Mouse (Mus musculus): Measurements from ENCODE around the gene Basp1. TPM values are rescaled to one million over a fixed set of nuclear protein-coding genes. Genes with fewer than 3 reads are reported as not detected.

Gene Basp1
- polyA plus RNA-seq, 1 experiment = 0.26 TPM

DNA sequence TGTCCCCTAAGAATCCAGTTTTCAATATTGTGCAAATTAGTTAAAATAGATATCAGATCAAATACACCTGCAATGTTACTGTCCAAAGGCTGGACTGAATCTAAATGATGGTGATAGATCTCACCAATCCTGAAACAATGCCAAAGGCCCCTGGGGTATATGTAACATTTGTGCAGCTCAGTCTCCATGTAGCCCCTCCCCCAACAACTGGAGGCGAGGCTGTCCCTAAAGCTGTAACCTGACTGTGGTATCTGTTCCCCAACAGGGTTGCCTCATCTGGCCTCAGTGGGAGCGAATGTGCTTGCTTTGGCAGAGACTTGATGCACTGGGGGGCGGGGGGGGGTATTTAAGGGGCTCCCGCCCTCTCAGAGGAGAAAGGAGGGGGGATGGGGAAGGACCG is 52.7 kb downstream of the Basp1 start:
- Histone ChIP-seq H3K27me3 (ENCODE audit: control insufficient read depth) (peaks cover 20% of the 10 kb centered on the region), H3K9me3 (ENCODE audit: control insufficient read depth, low read length) (peaks cover 6% of the 10 kb centered on the region)
- no peak for TF ChIP-seq TAL1 (IDR thresholded peaks at IDR 0.05; ENCODE audit: low read length)
- TF ChIP-seq GATA1 (IDR thresholded peaks at IDR 0.05; ENCODE audit: low read length) = no peak

DNA sequence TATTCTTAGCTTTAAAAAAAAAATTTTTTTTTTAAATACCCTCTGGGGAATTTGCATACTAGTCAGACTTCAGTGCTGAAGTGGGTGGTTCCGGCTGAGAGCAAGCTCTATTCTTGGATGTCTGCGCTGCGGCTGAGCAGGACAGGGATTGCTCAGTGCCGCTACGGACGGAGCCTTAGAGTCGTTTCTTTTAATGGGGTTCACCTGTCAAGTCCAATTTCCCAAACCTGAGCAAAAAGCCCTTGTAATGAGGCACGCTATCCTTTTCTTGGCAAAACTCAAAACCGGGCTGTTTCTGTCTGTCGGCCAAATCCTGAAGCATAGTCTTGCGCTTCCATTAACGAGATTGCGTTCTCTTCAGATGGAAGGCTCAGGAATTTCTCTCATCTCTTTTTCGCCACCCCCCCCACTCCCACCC is 54.9 kb downstream of the Basp1 start:
- Histone ChIP-seq H3K4me1 (ENCODE audit: control insufficient read depth) (no peaks in the 10 kb centered on the region), H3K4me3 (replicated peaks) (no peak overlapping the region), H3K27me3 (ENCODE audit: control insufficient read depth) (peaks cover 2% of the 10 kb centered on the region), H3K36me3 (ENCODE audit: control insufficient read depth) (no peaks in the 10 kb centered on the region), H3K9me3 (ENCODE audit: control insufficient read depth, low read length) (no peaks in the 10 kb centered on the region)
- no peak for TF ChIP-seq GATA1 (IDR thresholded peaks at IDR 0.05; ENCODE audit: low read length)
- no peak for TF ChIP-seq TAL1 (IDR thresholded peaks at IDR 0.05; ENCODE audit: low read length)

More for the DNA sequence above, 52.7 kb downstream of the Basp1 start:
- H3K36me3 ChIP-seq (ENCODE audit: control insufficient read depth) = no peaks in the 10 kb centered on the region
- no peaks in the 10 kb centered on the region for H3K4me1 ChIP-seq (ENCODE audit: control insufficient read depth)
- H3K4me3 ChIP-seq (replicated peaks) = no peak overlapping the region

DNA sequence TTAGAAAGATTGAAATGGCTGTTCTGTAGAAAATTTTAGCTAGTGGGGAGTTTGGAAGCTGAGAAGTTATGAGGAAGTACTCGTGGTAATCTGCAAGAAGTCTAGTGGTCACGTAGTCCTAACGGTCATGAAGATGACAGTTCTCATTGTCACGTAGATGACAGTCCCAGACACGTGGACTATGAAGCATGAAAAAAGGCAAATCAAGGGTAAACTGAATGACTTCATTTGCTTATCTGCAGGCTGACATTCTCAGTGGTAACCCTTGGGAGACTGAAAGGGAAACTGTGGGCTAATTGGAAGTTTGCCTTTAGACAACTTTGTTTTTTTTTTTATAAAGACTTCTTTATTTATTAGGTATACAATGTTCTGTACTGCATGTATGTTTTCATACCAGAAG is 58.2 kb downstream of the Basp1 start:
- Histone ChIP-seq H3K4me1 (ENCODE audit: control insufficient read depth) (no peaks in the 10 kb centered on the region), H3K4me3 (replicated peaks) (no peak overlapping the region), H3K27me3 (ENCODE audit: control insufficient read depth) (no peaks in the 10 kb centered on the region), H3K9me3 (ENCODE audit: control insufficient read depth, low read length) (no peaks in the 10 kb centered on the region), H3K36me3 (ENCODE audit: control insufficient read depth) (no peaks in the 10 kb centered on the region)
- no peak for TF ChIP-seq TAL1 (IDR thresholded peaks at IDR 0.05; ENCODE audit: low read length)
- no peak for TF ChIP-seq GATA1 (IDR thresholded peaks at IDR 0.05; ENCODE audit: low read length)

DNA sequence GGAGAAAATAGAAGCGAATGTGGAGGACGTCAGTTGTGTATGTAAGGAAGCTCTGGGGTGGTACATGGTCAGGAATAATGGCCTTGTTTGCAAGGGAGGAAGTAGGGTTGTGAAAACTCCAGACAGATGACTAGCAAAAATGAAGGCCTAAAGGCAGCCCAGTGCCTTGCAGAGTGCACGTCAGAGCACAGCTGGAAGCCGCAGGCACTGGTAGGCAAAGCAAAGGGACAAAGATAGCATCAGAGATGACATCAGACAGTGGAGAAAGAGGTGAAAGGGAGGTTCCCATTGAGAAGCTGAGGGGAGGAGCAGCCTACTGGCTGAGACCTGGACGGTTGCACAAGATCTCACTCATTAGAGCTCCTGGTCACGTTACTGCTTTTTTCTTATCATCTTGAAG is 58.8 kb downstream of the Basp1 start:
- no peaks in the 10 kb centered on the region for H3K4me1 ChIP-seq (ENCODE audit: control insufficient read depth)
- H3K4me3 ChIP-seq (replicated peaks) = no peak overlapping the region
- TF ChIP-seq TAL1 (IDR thresholded peaks at IDR 0.05; ENCODE audit: low read length) = no peak
- TF ChIP-seq GATA1 (IDR thresholded peaks at IDR 0.05; ENCODE audit: low read length) = no peak
- H3K27me3 ChIP-seq (ENCODE audit: control insufficient read depth) = no peaks in the 10 kb centered on the region
- H3K9me3 ChIP-seq (ENCODE audit: control insufficient read depth, low read length) = no peaks in the 10 kb centered on the region
- no peaks in the 10 kb centered on the region for H3K36me3 ChIP-seq (ENCODE audit: control insufficient read depth)

DNA sequence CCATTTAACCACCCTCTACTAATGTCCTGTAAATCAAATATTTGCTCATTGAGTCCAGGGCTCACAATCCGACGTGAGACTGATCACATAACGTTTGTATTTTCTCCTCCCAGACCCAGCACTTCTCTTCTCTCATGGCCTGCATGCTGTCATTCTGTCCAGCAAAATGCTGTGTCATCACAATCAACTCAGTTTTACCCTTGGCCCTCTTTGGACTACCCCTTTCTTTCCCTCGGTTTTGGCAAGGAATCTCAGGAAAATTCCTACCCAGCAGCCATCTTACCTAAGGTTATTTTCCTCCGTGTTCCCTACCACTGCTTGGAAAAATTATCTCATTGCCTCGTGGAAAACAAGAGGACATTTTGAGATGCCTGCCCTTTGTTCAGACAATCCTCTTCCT is 60.1 kb downstream of the Basp1 start:
- Histone ChIP-seq H3K4me1 (ENCODE audit: control insufficient read depth) (no peaks in the 10 kb centered on the region), H3K27me3 (ENCODE audit: control insufficient read depth) (no peaks in the 10 kb centered on the region), H3K4me3 (replicated peaks) (no peak overlapping the region), H3K9me3 (ENCODE audit: control insufficient read depth, low read length) (no peaks in the 10 kb centered on the region), H3K36me3 (ENCODE audit: control insufficient read depth) (no peaks in the 10 kb centered on the region)
- TF ChIP-seq TAL1 (IDR thresholded peaks at IDR 0.05; ENCODE audit: low read length) = no peak
- no peak for TF ChIP-seq GATA1 (IDR thresholded peaks at IDR 0.05; ENCODE audit: low read length)

DNA sequence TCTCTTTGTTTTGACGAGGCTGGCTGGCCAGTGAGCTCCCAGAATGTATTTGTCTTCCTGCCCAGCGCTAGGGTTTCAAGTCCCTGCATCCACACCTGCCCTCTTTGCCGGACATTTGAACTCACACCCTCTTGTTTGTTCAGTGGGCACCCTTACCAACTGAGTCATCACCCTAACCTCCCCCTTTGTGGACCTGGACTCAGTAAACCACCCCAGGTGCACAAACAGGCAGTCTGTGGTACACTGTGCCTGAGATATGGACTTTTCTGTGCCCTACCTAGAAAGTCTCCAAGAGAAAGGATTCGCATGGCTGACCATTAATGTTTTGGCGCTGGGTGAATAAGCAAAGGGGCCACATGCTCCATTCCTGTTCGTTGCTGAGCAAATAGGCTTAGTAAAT is 70.3 kb downstream of the Basp1 start:
- no peaks in the 10 kb centered on the region for H3K36me3 ChIP-seq (ENCODE audit: control insufficient read depth)
- no peaks in the 10 kb centered on the region for H3K4me1 ChIP-seq (ENCODE audit: control insufficient read depth)
- TF ChIP-seq TAL1 (IDR thresholded peaks at IDR 0.05; ENCODE audit: low read length) (no peak), GATA1 (IDR thresholded peaks at IDR 0.05; ENCODE audit: low read length) (no peak)
- H3K4me3 ChIP-seq (replicated peaks) = no peak overlapping the region
- no peaks in the 10 kb centered on the region for H3K27me3 ChIP-seq (ENCODE audit: control insufficient read depth)
- no peaks in the 10 kb centered on the region for H3K9me3 ChIP-seq (ENCODE audit: control insufficient read depth, low read length)

DNA sequence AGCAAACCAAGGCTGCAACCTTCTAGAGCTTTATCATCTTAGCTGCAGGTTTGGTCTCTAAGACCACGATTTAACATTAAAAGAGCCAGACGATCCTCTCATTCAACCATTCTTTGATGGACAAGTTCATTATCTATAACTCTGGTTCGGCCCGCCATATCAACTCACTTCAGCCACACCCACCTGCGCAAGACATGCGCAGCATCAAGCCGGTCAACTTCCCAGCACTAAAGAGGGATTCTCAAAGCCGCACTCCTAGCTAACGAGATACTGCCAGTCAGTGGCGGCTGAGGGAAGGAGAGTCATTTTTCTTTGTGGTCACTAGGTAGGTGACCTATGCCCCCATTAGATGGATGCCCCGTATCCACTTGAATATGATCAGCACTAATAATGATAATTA is 78.3 kb downstream of the Basp1 start:
- TF ChIP-seq TAL1 (IDR thresholded peaks at IDR 0.05; ENCODE audit: low read length) (no peak), GATA1 (IDR thresholded peaks at IDR 0.05; ENCODE audit: low read length) (no peak)
- H3K27me3 ChIP-seq (ENCODE audit: control insufficient read depth) = no peaks in the 10 kb centered on the region
- H3K4me1 ChIP-seq (ENCODE audit: control insufficient read depth) = no peaks in the 10 kb centered on the region

DNA sequence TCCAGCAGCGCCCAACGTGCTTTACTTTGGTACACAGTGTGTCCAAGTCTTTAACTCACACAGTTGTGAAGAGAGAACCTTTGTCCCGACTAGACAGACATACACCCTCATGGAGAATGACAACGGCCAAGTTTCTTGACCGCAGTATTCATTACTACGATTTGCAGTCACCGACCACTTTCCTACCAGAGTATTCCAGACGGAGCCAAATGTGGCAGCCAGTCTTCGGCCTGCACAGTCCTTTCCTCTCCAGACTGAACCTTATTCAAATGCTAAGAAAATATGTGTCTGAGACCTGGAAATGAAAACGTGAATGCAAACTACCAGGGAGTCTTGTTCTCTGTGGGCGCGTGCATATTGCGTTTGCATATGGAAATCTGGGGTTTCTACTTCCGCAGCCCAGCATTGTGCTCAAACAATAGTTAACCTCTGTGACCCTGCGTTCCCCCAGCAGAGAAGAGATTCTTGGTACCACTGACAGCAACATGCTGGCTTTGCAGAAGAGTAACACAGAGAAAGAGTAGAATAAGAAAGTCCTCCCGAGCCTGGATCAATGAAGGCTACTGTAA is 81.6 kb downstream of the Basp1 start:
- no peaks in the 10 kb centered on the region for H3K27me3 ChIP-seq (ENCODE audit: control insufficient read depth)
- peaks cover 6% of the 10 kb centered on the region; the same call in 1 of the 2 replicates for H3K9me3 ChIP-seq (ENCODE audit: control insufficient read depth, low read length)
- no peak for TF ChIP-seq TAL1 (IDR thresholded peaks at IDR 0.05; ENCODE audit: low read length)
- TF ChIP-seq GATA1 (IDR thresholded peaks at IDR 0.05; ENCODE audit: low read length) = no peak
- H3K4me3 ChIP-seq (replicated peaks) = no peak overlapping the region
- H3K4me1 ChIP-seq (ENCODE audit: control insufficient read depth) = no peaks in the 10 kb centered on the region
- H3K36me3 ChIP-seq (ENCODE audit: control insufficient read depth) = no peaks in the 10 kb centered on the region

More for the DNA sequence above, 78.3 kb downstream of the Basp1 start:
- peaks cover 4% of the 10 kb centered on the region; the same call in 1 of the 2 replicates for H3K9me3 ChIP-seq (ENCODE audit: control insufficient read depth, low read length)
- no peak overlapping the region for H3K4me3 ChIP-seq (replicated peaks)
- no peaks in the 10 kb centered on the region for H3K36me3 ChIP-seq (ENCODE audit: control insufficient read depth)

DNA sequence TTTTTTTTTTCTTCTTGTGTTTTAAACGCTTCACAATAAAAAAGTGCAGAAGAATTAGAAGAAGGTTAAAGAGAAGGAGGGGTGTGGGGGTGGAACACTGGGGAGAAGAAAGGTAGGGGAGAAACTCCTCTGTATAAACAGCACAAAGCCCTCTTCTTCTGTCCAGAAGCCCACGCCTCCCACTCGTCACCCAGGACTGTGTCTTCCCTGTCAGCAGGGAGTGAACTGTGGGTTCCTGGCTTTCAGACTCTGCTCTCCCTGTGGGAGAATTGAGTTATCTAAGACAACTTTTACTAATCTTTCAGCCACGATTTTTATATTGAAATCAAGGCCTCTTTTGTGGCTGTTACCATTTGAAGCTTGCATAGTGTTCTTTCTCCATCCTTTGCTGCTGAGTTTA is 82.6 kb downstream of the Basp1 start:
- Histone ChIP-seq H3K9me3 (ENCODE audit: control insufficient read depth, low read length) (peaks cover 4% of the 10 kb centered on the region; the same call in 1 of the 2 replicates), H3K27me3 (ENCODE audit: control insufficient read depth) (no peaks in the 10 kb centered on the region), H3K4me1 (ENCODE audit: control insufficient read depth) (no peaks in the 10 kb centered on the region), H3K4me3 (replicated peaks) (no peak overlapping the region), H3K36me3 (ENCODE audit: control insufficient read depth) (no peaks in the 10 kb centered on the region)
- no peak for TF ChIP-seq GATA1 (IDR thresholded peaks at IDR 0.05; ENCODE audit: low read length)

DNA sequence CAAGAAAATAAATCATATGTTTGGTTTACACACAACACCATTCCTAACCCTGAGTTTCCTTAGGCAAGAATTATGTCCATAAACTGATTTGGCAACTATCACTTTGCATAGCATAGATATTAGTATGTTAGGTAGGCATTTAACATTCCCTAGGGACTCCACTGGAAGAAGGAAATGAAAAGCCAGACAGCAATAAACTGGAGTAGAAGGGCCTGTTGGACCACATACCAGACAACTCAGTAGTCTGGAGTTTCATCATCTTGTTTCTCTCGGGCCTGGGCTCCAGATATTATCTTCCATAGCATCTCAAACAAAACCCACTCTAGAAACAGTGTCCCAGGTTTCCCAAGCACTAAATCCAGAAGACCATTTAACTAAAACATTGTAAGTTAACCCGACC is 91.0 kb downstream of the Basp1 start:
- Histone ChIP-seq H3K27me3 (ENCODE audit: control insufficient read depth) (no peaks in the 10 kb centered on the region), H3K4me3 (replicated peaks) (no peak overlapping the region), H3K4me1 (ENCODE audit: control insufficient read depth) (no peaks in the 10 kb centered on the region), H3K9me3 (ENCODE audit: control insufficient read depth, low read length) (peaks cover 2% of the 10 kb centered on the region; the same call in 1 of the 2 replicates), H3K36me3 (ENCODE audit: control insufficient read depth) (no peaks in the 10 kb centered on the region)
- no peak for TF ChIP-seq TAL1 (IDR thresholded peaks at IDR 0.05; ENCODE audit: low read length)
- no peak for TF ChIP-seq GATA1 (IDR thresholded peaks at IDR 0.05; ENCODE audit: low read length)
